In genomic region chr17:74338225-74338931, GRCm38 (mm10) we compare ENCODE assay signal across 8 mouse cellular contexts. TPM values are rescaled to one million over a fixed set of nuclear protein-coding genes. Genes with fewer than 3 reads are reported as not detected.
DNase-seq lines count a peak whose midpoint lies in the region; ATAC-seq and TF ChIP-seq lines count a peak whose summit lies in the region.

No protein-coding gene starts in this region.

- peak overlapping the region; percentile 83 for H3K4me3 ChIP-seq in G1E (ENCODE audit: low read depth, low read length)
- H3K4me3 ChIP-seq in forebrain, embryonic 16.5 days (replicated peaks; ENCODE audit: low read length) = peak overlapping the region; percentile 73
- H3K4me3 ChIP-seq in lung, embryonic 15.5 days = peak overlapping the region; percentile 75

- no peaks in the 10 kb centered on the region for H3K9me3 ChIP-seq in G1E (replicated peaks)
- no peaks in the 10 kb centered on the region for H3K9me3 ChIP-seq in forebrain, embryonic 16.5 days (ENCODE audit: control insufficient read depth, low read length)
- no peaks in the 10 kb centered on the region for H3K9me3 ChIP-seq in lung, embryonic 15.5 days

- ATAC-seq in G1E (ENCODE audit: extremely low read depth, insufficient number of reproducible peaks, low FRiP score, poor library complexity, severe bottlenecking) = peak; percentile 94
- peak; percentile 90 for ATAC-seq in forebrain, embryonic 16.5 days
- ATAC-seq in lung, embryonic 15.5 days (ENCODE audit: borderline replicate concordance, extremely low read depth, low FRiP score, low TSS enrichment) = peak; percentile 95

- H3K36me3 ChIP-seq in G1E (replicated peaks) = peaks cover 10% of the 10 kb centered on the region
- H3K36me3 ChIP-seq in forebrain, embryonic 16.5 days (ENCODE audit: control insufficient read depth, insufficient read depth) = no peaks in the 10 kb centered on the region
- no peaks in the 10 kb centered on the region for H3K36me3 ChIP-seq in lung, embryonic 15.5 days

- H3K4me1 ChIP-seq in G1E (ENCODE audit: insufficient read depth, low read depth, low read length) = peaks cover 26% of the 10 kb centered on the region
- peaks cover 37% of the 10 kb centered on the region for H3K4me1 ChIP-seq in forebrain, embryonic 16.5 days (replicated peaks; ENCODE audit: control insufficient read depth, insufficient read depth, low read length)
- peaks cover 32% of the 10 kb centered on the region for H3K4me1 ChIP-seq in lung, embryonic 15.5 days

- peak; percentile 81 for DNase-seq in G1E (ENCODE audit: low spot score)
- DNase-seq in cerebellum, adult 18-20 months = peak; percentile 96 to 99
- DNase-seq in heart, postnatal 4 days = peak; percentile 96
- DNase-seq in layer of hippocampus, adult 8-10 months (ENCODE audit: low spot score in 2 of 2) = peak; percentile 89 to 95
- DNase-seq in ovary, adult 18-20 months (ENCODE audit: low spot score) = peak; percentile 94
- DNase-seq in thymus, postnatal 0 days (ENCODE audit: low spot score) = peak; percentile 95

- TF ChIP-seq CTCF in G1E (IDR thresholded peaks at IDR 0.05; ENCODE audit: low read depth, low read length) = no peak

- WGBS in forebrain, embryonic 16.5 days = 0% methylated on average over 38 of the region's 50 CpGs
- under 1% methylated on average over 41 of the region's 50 CpGs for WGBS in lung, embryonic 15.5 days

- peak overlapping the region; percentile 98 for H3K27ac ChIP-seq in forebrain, embryonic 16.5 days (ENCODE audit: low read length)
- peak overlapping the region; percentile 98 for H3K27ac ChIP-seq in lung, embryonic 15.5 days

- no peaks in the 10 kb centered on the region for H3K27me3 ChIP-seq in G1E (ENCODE audit: insufficient read depth, low read length)
- no peaks in the 10 kb centered on the region for H3K27me3 ChIP-seq in forebrain, embryonic 16.5 days (replicated peaks; ENCODE audit: control insufficient read depth, insufficient read depth, low read length)
- H3K27me3 ChIP-seq in lung, embryonic 15.5 days = no peaks in the 10 kb centered on the region

- peak overlapping the region; percentile 82 for H3K4me2 ChIP-seq in forebrain, embryonic 16.5 days (ENCODE audit: low read length)
- peak overlapping the region; percentile 72 for H3K4me2 ChIP-seq in lung, embryonic 15.5 days

- H3K9ac ChIP-seq in forebrain, embryonic 16.5 days (replicated peaks; ENCODE audit: low read depth, low read length) = peak overlapping the region; percentile 98
- peak overlapping the region; percentile 76 for H3K9ac ChIP-seq in lung, embryonic 15.5 days

RNA-seq across cellular contexts. Expression of gene Spast, which starts 0.4 kb away (rescaled TPM):
- total RNA-seq in G1E (2014; fragmentation: Nextera tagmentation) (31.2 and 31.6 TPM in 2 replicates), G1E (2017) (33.9 and 41.2 TPM in 2 replicates)
- polyA plus RNA-seq in G1E (2012) = 7.9 and 10.4 TPM in 2 replicates
- polyA plus RNA-seq in forebrain, embryonic 16.5 days (2015; fragmentation: Nextera tagmentation; extraction: Ambion mirVana) = 26.0 and 28.3 TPM in 2 replicates
- total RNA-seq in heart, postnatal 4 days (2021) = 10 to 100 TPM; 39.3 to 40.1 TPM
- 10 to 100 TPM; 44.2 to 53.1 (median 49.4) TPM for total RNA-seq in layer of hippocampus, adult 8-10 months (2022)
- 15.6 and 16.9 TPM in 2 replicates for polyA plus RNA-seq in lung, embryonic 15.5 days (2015; fragmentation: Nextera tagmentation; extraction: Ambion mirVana)
- 14.9 and 15.8 TPM in 2 replicates for polyA plus RNA-seq in thymus, postnatal 0 days (2015; fragmentation: Nextera tagmentation; extraction: Ambion mirVana)

RNA-seq across cellular contexts. Expression of gene Dpy30, which starts 14.6 kb away (rescaled TPM):
- total RNA-seq in G1E (2014; fragmentation: Nextera tagmentation) = 92.3 and 106 TPM in 2 replicates
- 128 and 130 TPM in 2 replicates for total RNA-seq in G1E (2017)
- polyA plus RNA-seq in G1E (2012) = 67.8 and 76.2 TPM in 2 replicates
- polyA plus RNA-seq in forebrain, embryonic 16.5 days (2015; fragmentation: Nextera tagmentation; extraction: Ambion mirVana) = 180 and 189 TPM in 2 replicates
- total RNA-seq in heart, postnatal 4 days (2021) = 10 to 100 TPM; 80.7 to 87.4 TPM
- 10 to 100 TPM; 39.2 to 49.9 (median 46.5) TPM for total RNA-seq in layer of hippocampus, adult 8-10 months (2022)
- polyA plus RNA-seq in lung, embryonic 15.5 days (2015; fragmentation: Nextera tagmentation; extraction: Ambion mirVana) = 219 and 227 TPM in 2 replicates
- 289 and 316 TPM in 2 replicates for polyA plus RNA-seq in thymus, postnatal 0 days (2015; fragmentation: Nextera tagmentation; extraction: Ambion mirVana)

RNA-seq across cellular contexts. Expression of gene Memo1, which starts 43.1 kb away (rescaled TPM):
- total RNA-seq in G1E (2014; fragmentation: Nextera tagmentation) (88.7 and 110 TPM in 2 replicates), G1E (2017) (194 and 216 TPM in 2 replicates)
- 61.6 and 76.8 TPM in 2 replicates for polyA plus RNA-seq in G1E (2012)
- 63.9 and 66.3 TPM in 2 replicates for polyA plus RNA-seq in forebrain, embryonic 16.5 days (2015; fragmentation: Nextera tagmentation; extraction: Ambion mirVana)
- total RNA-seq in heart, postnatal 4 days (2021) = 10 to 100 TPM; 74.4 to 78.4 TPM
- 10 to 100 TPM; 45.7 to 51.9 (median 48.2) TPM for total RNA-seq in layer of hippocampus, adult 8-10 months (2022)
- polyA plus RNA-seq in lung, embryonic 15.5 days (2015; fragmentation: Nextera tagmentation; extraction: Ambion mirVana) = 86.1 and 90.5 TPM in 2 replicates
- 95.1 and 98.0 TPM in 2 replicates for polyA plus RNA-seq in thymus, postnatal 0 days (2015; fragmentation: Nextera tagmentation; extraction: Ambion mirVana)

RNA-seq across cellular contexts. Expression of gene Slc30a6, which starts 57.0 kb away (rescaled TPM):
- total RNA-seq in G1E (2014; fragmentation: Nextera tagmentation) = 48.2 and 50.7 TPM in 2 replicates
- total RNA-seq in G1E (2017) = 15.4 and 17.0 TPM in 2 replicates
- 0.99 and 1.2 TPM in 2 replicates for polyA plus RNA-seq in G1E (2012)
- polyA plus RNA-seq in forebrain, embryonic 16.5 days (2015; fragmentation: Nextera tagmentation; extraction: Ambion mirVana) = 31.4 and 33.2 TPM in 2 replicates
- total RNA-seq in heart, postnatal 4 days (2021) = 10 to 100 TPM; 11.5 to 12.0 TPM
- total RNA-seq in layer of hippocampus, adult 8-10 months (2022) = 10 to 100 TPM; 16.2 to 20.5 (median 19.7) TPM
- 41.5 and 43.0 TPM in 2 replicates for polyA plus RNA-seq in lung, embryonic 15.5 days (2015; fragmentation: Nextera tagmentation; extraction: Ambion mirVana)
- polyA plus RNA-seq in thymus, postnatal 0 days (2015; fragmentation: Nextera tagmentation; extraction: Ambion mirVana) = 29.1 and 30.5 TPM in 2 replicates

Comparison
In these comparisons a context has a peak if more than half of its experiments do, and no peak if none do; other contexts are left out.
1. Peak in every context shown above with its lines: DNase-seq, ATAC-seq, H3K4me3 ChIP-seq and H3K27ac ChIP-seq.